In the genomic region with DNA sequence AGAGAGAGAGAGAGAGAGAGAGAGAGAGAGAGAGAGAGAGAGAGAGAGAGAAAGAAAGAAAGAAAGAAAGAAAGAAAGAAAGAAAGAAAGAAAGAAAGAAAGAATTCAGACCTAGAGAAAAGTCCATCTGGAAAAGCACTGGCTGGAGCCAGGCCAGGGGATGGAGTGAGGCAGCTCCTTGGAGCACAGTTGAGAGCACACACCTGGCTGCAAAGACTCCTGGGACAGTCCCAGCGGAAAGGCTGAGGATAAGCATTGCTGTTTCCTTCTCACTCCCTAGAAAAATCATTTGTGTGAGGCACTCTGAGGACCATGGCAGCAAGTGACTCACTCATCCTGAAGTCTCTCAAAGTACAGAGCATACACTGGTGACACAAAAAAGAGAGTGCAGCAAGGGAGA, we compare ENCODE assay signal across 21 mouse cellular contexts. TPM values are rescaled to one million over a fixed set of nuclear protein-coding genes. Genes with fewer than 3 reads are reported as not detected.
DNase-seq lines count a peak whose midpoint lies in the region; ATAC-seq lines count a peak whose summit lies in the region.
"Had no signal": no experiment of that assay in that cellular context is flagged by ENCODE, and none has a peak within 500 bp of the region (broad histone marks: within the 10 kb centered on the region; RNA-seq: fewer than 3 reads in every experiment).

No protein-coding gene starts in this region.

- no peak for ATAC-seq in embryonic facial prominence, embryonic 14.5 days (ENCODE audit: low read depth)
- ATAC-seq in intestine, embryonic 14.5 days (replicated peaks; ENCODE audit: low FRiP score, low TSS enrichment, low read depth) = 0 out of 2 replicates have a peak, but pooled peaks have one; percentile 43
- ATAC-seq in intestine, embryonic 15.5 days = no peak
- no peak for ATAC-seq in midbrain, embryonic 16.5 days
- ATAC-seq: CD4-positive, CD25-positive, alpha-beta regulatory T cell, adult 4 months; forebrain, embryonic 14.5 days; hindbrain, embryonic 16.5 days; lung, postnatal 0 days had no signal

- no peaks in the 10 kb centered on the region for H3K36me3 ChIP-seq in embryonic facial prominence, embryonic 14.5 days (ENCODE audit: control insufficient read depth, insufficient read depth, low read length)
- H3K36me3 ChIP-seq in embryonic facial prominence, embryonic 10.5 days (replicated peaks) = no peaks in the 10 kb centered on the region; the same call in 1 of the 2 replicates
- no peaks in the 10 kb centered on the region for H3K36me3 ChIP-seq in intestine, embryonic 14.5 days (ENCODE audit: control insufficient read depth, insufficient read depth, low read length)
- H3K36me3 ChIP-seq in intestine, embryonic 15.5 days = no peaks in the 10 kb centered on the region
- H3K36me3 ChIP-seq in midbrain, embryonic 16.5 days (ENCODE audit: control insufficient read depth, insufficient read depth, low read length) = no peaks in the 10 kb centered on the region
- H3K36me3 ChIP-seq: embryonic facial prominence, embryonic 12.5 days; limb, embryonic 15.5 days; midbrain, embryonic 12.5 days; neural tube, embryonic 12.5 days had no signal

- WGBS in embryonic facial prominence, embryonic 14.5 days = 70% methylated on average over 1 of the region's 1 CpGs
- 79% methylated on average over 1 of the region's 1 CpGs for WGBS in embryonic facial prominence, embryonic 10.5 days
- 72% methylated on average over 1 of the region's 1 CpGs for WGBS in intestine, embryonic 14.5 days
- 54% methylated on average over 1 of the region's 1 CpGs for WGBS in intestine, embryonic 15.5 days
- 86% methylated on average over 1 of the region's 1 CpGs for WGBS in midbrain, embryonic 16.5 days

- H3K4me2 ChIP-seq in embryonic facial prominence, embryonic 14.5 days (ENCODE audit: low read depth, low read length) = no peak overlapping the region
- no peak overlapping the region for H3K4me2 ChIP-seq in intestine, embryonic 14.5 days (ENCODE audit: low read length)
- no peak overlapping the region for H3K4me2 ChIP-seq in intestine, embryonic 15.5 days (replicated peaks)
- H3K4me2 ChIP-seq in midbrain, embryonic 16.5 days (ENCODE audit: low read length) = no peak overlapping the region
- H3K4me2 ChIP-seq: embryonic facial prominence, embryonic 12.5 days; limb, embryonic 15.5 days; midbrain, embryonic 12.5 days; neural tube, embryonic 12.5 days had no signal

- peak; percentile 41 for DNase-seq in embryonic facial prominence, embryonic 14.5 days (ENCODE audit: low spot score)
- no peak for DNase-seq in embryonic facial prominence, embryonic 10.5 days (ENCODE audit: low spot score)
- DNase-seq in intestine, embryonic 14.5 days (ENCODE audit: low spot score) = no peak
- peak; percentile 12 for DNase-seq in NIH3T3 (ENCODE audit: low read depth)
- peak; percentile 51 for DNase-seq in kidney, postnatal 10 days
- no peak for DNase-seq in left cerebral cortex, postnatal 14 days (ENCODE audit: low spot score in 2 of 2)
- DNase-seq: adrenal gland, postnatal 25 days; cerebellum, adult 18-20 months; gastrocnemius, postnatal 25 days; heart, postnatal 36 days; thymus, adult 18-20 months had no signal

- H3K4me3 ChIP-seq in embryonic facial prominence, embryonic 14.5 days (ENCODE audit: low read depth, low read length) = no peak overlapping the region
- no peak overlapping the region for H3K4me3 ChIP-seq in embryonic facial prominence, embryonic 10.5 days
- no peak overlapping the region for H3K4me3 ChIP-seq in intestine, embryonic 14.5 days (ENCODE audit: low read depth, low read length)
- no peak overlapping the region for H3K4me3 ChIP-seq in intestine, embryonic 15.5 days (replicated peaks)
- no peak overlapping the region for H3K4me3 ChIP-seq in midbrain, embryonic 16.5 days (ENCODE audit: low read depth, low read length)
- H3K4me3 ChIP-seq: embryonic facial prominence, embryonic 12.5 days; limb, embryonic 15.5 days; midbrain, embryonic 12.5 days; neural tube, embryonic 12.5 days had no signal

- no peaks in the 10 kb centered on the region for H3K9me3 ChIP-seq in embryonic facial prominence, embryonic 14.5 days (ENCODE audit: control insufficient read depth, low read length)
- no peaks in the 10 kb centered on the region for H3K9me3 ChIP-seq in embryonic facial prominence, embryonic 10.5 days
- H3K9me3 ChIP-seq in intestine, embryonic 14.5 days (ENCODE audit: control insufficient read depth, low read length) = no peaks in the 10 kb centered on the region
- no peaks in the 10 kb centered on the region for H3K9me3 ChIP-seq in intestine, embryonic 15.5 days
- no peaks in the 10 kb centered on the region for H3K9me3 ChIP-seq in midbrain, embryonic 16.5 days (replicated peaks; ENCODE audit: control insufficient read depth, low read length, poor library complexity, severe bottlenecking)
- H3K9me3 ChIP-seq: embryonic facial prominence, embryonic 12.5 days; limb, embryonic 15.5 days; midbrain, embryonic 12.5 days; neural tube, embryonic 12.5 days had no signal

- intact Hi-C loops in left cerebral cortex, postnatal 14 days (cut with DNase I) = no loop called here

- H3K9ac ChIP-seq in embryonic facial prominence, embryonic 14.5 days (ENCODE audit: low read depth, low read length) = no peak overlapping the region
- H3K9ac ChIP-seq in intestine, embryonic 14.5 days (ENCODE audit: low read length) = no peak overlapping the region
- no peak overlapping the region for H3K9ac ChIP-seq in intestine, embryonic 15.5 days
- no peak overlapping the region for H3K9ac ChIP-seq in midbrain, embryonic 16.5 days (ENCODE audit: low read depth, low read length)
- H3K9ac ChIP-seq: embryonic facial prominence, embryonic 12.5 days; limb, embryonic 15.5 days; midbrain, embryonic 12.5 days; neural tube, embryonic 12.5 days had no signal

- H3K27me3 ChIP-seq in embryonic facial prominence, embryonic 14.5 days (replicated peaks; ENCODE audit: control insufficient read depth, insufficient read depth, low read length) = no peaks in the 10 kb centered on the region
- H3K27me3 ChIP-seq in embryonic facial prominence, embryonic 10.5 days (replicated peaks; ENCODE audit: low read depth, poor library complexity, severe bottlenecking) = no peaks in the 10 kb centered on the region
- H3K27me3 ChIP-seq in intestine, embryonic 14.5 days (replicated peaks; ENCODE audit: control insufficient read depth, insufficient read depth, low read length) = no peaks in the 10 kb centered on the region
- H3K27me3 ChIP-seq in intestine, embryonic 15.5 days (replicated peaks) = no peaks in the 10 kb centered on the region
- no peaks in the 10 kb centered on the region for H3K27me3 ChIP-seq in midbrain, embryonic 16.5 days (ENCODE audit: control insufficient read depth, insufficient read depth, low read depth, low read length)
- H3K27me3 ChIP-seq: embryonic facial prominence, embryonic 12.5 days; limb, embryonic 15.5 days; midbrain, embryonic 12.5 days; neural tube, embryonic 12.5 days had no signal

- H3K27ac ChIP-seq in embryonic facial prominence, embryonic 14.5 days (replicated peaks; ENCODE audit: low read depth, low read length) = no peak overlapping the region
- no peak overlapping the region; the same call in 1 of the 2 replicates for H3K27ac ChIP-seq in embryonic facial prominence, embryonic 10.5 days (replicated peaks)
- H3K27ac ChIP-seq in intestine, embryonic 14.5 days (ENCODE audit: low read depth) = no peak overlapping the region
- H3K27ac ChIP-seq in intestine, embryonic 15.5 days = no peak overlapping the region
- H3K27ac ChIP-seq in midbrain, embryonic 16.5 days (ENCODE audit: low read length) = no peak overlapping the region
- H3K27ac ChIP-seq: embryonic facial prominence, embryonic 12.5 days; limb, embryonic 15.5 days; midbrain, embryonic 12.5 days; neural tube, embryonic 12.5 days had no signal

- H3K4me1 ChIP-seq in embryonic facial prominence, embryonic 14.5 days (ENCODE audit: control insufficient read depth, insufficient read depth, low read length) = no peaks in the 10 kb centered on the region
- H3K4me1 ChIP-seq in embryonic facial prominence, embryonic 10.5 days = peaks cover 36% of the 10 kb centered on the region
- H3K4me1 ChIP-seq in intestine, embryonic 14.5 days (replicated peaks; ENCODE audit: control insufficient read depth, insufficient read depth, low read length) = 0 out of 2 replicates have a peak, but pooled peaks cover 4% of the 10 kb centered on the region
- 0 out of 2 replicates have a peak, but pooled peaks cover 3% of the 10 kb centered on the region for H3K4me1 ChIP-seq in intestine, embryonic 15.5 days (replicated peaks)
- H3K4me1 ChIP-seq in midbrain, embryonic 16.5 days (ENCODE audit: control insufficient read depth, insufficient read depth, low read length) = no peaks in the 10 kb centered on the region
- H3K4me1 ChIP-seq: midbrain, embryonic 12.5 days; neural tube, embryonic 12.5 days had no signal

RNA-seq across cellular contexts. Expression of a gene that starts 26.9 kb away (rescaled TPM):
- 42.0 and 46.3 TPM in 2 replicates for polyA plus RNA-seq in embryonic facial prominence, embryonic 14.5 days (2014; fragmentation: Nextera tagmentation; extraction: Ambion mirVana)
- 36.2 and 40.7 TPM in 2 replicates for polyA plus RNA-seq in embryonic facial prominence, embryonic 10.5 days (2016; fragmentation: Nextera tagmentation; extraction: Ambion mirVana)
- polyA plus RNA-seq in intestine, embryonic 14.5 days (2014; fragmentation: Nextera tagmentation; extraction: Ambion mirVana) = 27.6 and 33.1 TPM in 2 replicates
- polyA plus RNA-seq in intestine, embryonic 15.5 days (2015; fragmentation: Nextera tagmentation; extraction: Ambion mirVana) = 28.0 and 29.4 TPM in 2 replicates
- total RNA-seq in left cerebral cortex, postnatal 14 days (2021) = 100 to 1,000 TPM; 119 to 122 TPM
- 24.8 and 26.7 TPM in 2 replicates for polyA plus RNA-seq in midbrain, embryonic 16.5 days (2015; fragmentation: Nextera tagmentation; extraction: Ambion mirVana)

Comparison
In these comparisons a context has a peak if more than half of its experiments do, and no peak if none do; other contexts are left out.
1. DNase-seq: peak in embryonic facial prominence, embryonic 14.5 days (single experiment), NIH3T3 (single experiment) and kidney, postnatal 10 days (single experiment); none in embryonic facial prominence, embryonic 10.5 days (single experiment), intestine, embryonic 14.5 days (single experiment) and left cerebral cortex, postnatal 14 days (0 of 2).